ENCODE assay signal across 8 mouse cellular contexts in genomic region chr10:43541153-43541544, GRCm38 (mm10). TPM values are rescaled to one million over a fixed set of nuclear protein-coding genes. Genes with fewer than 3 reads are reported as not detected.
DNase-seq lines count a peak whose midpoint lies in the region; ATAC-seq and TF ChIP-seq lines count a peak whose summit lies in the region.

No protein-coding gene starts in this region.

- no peak for TF ChIP-seq EP300 in heart, postnatal 0 days (IDR thresholded peaks at IDR 0.05; ENCODE audit: low read depth)

- no peak for TF ChIP-seq CTCF in C2C12 (IDR thresholded peaks at IDR 0.05; ENCODE audit: control insufficient read depth, insufficient read depth, insufficient read length)
- no peak for TF ChIP-seq CTCF in heart, postnatal 0 days (IDR thresholded peaks at IDR 0.05; ENCODE audit: low read depth)

- H3K9me3 ChIP-seq in erythroblast, embryonic 14.5 days (ENCODE audit: control insufficient read depth, low read length): no peaks in the 10 kb centered on the region
- no peaks in the 10 kb centered on the region for H3K9me3 ChIP-seq in heart, postnatal 0 days (replicated peaks; ENCODE audit: control insufficient read depth, low read length)
- no peaks in the 10 kb centered on the region for H3K9me3 ChIP-seq in liver, embryonic 16.5 days (replicated peaks; ENCODE audit: control insufficient read depth, low read length)

- no peak overlapping the region for H3K9ac ChIP-seq in heart, postnatal 0 days (replicated peaks; ENCODE audit: low read depth, low read length)
- no peak overlapping the region for H3K9ac ChIP-seq in liver, embryonic 16.5 days (ENCODE audit: low read depth, low read length)

- H3K79me3 ChIP-seq in C2C12 (ENCODE audit: low read depth): peaks cover 9% of the 10 kb centered on the region

- peaks cover 36% of the 10 kb centered on the region for H3K79me2 ChIP-seq in C2C12 (ENCODE audit: control insufficient read depth, insufficient read depth)

- H3K4me1 ChIP-seq in erythroblast, embryonic 14.5 days (ENCODE audit: control insufficient read depth): peaks cover 27% of the 10 kb centered on the region
- H3K4me1 ChIP-seq in heart, postnatal 0 days (ENCODE audit: control insufficient read depth, insufficient read depth): peaks cover 13% of the 10 kb centered on the region; the same call in 1 of the 2 replicates
- peaks cover 21% of the 10 kb centered on the region for H3K4me1 ChIP-seq in liver, embryonic 16.5 days (ENCODE audit: control insufficient read depth, low read depth, low read length)

- no peaks in the 10 kb centered on the region for H3K27me3 ChIP-seq in erythroblast, embryonic 14.5 days (ENCODE audit: control insufficient read depth)
- H3K27me3 ChIP-seq in C2C12 (ENCODE audit: control insufficient read depth, insufficient read depth, insufficient read length): no peaks in the 10 kb centered on the region
- no peaks in the 10 kb centered on the region for H3K27me3 ChIP-seq in heart, postnatal 0 days (ENCODE audit: control insufficient read depth, insufficient read depth, low read length)
- H3K27me3 ChIP-seq in liver, embryonic 16.5 days (ENCODE audit: control insufficient read depth, insufficient read depth, low read depth, low read length): no peaks in the 10 kb centered on the region

- H3ac ChIP-seq in C2C12 (ENCODE audit: control insufficient read depth, insufficient read length, low read depth): no peak overlapping the region

- H3K4me3 ChIP-seq in erythroblast, embryonic 14.5 days (replicated peaks): peak overlapping the region; percentile 98
- H3K4me3 ChIP-seq in C2C12 (ENCODE audit: insufficient read depth, poor library complexity, severe bottlenecking): peak overlapping the region; percentile 94
- H3K4me3 ChIP-seq in heart, postnatal 0 days (ENCODE audit: low read depth, low read length): peak overlapping the region; percentile 93
- peak overlapping the region; percentile 92 for H3K4me3 ChIP-seq in liver, embryonic 16.5 days (ENCODE audit: low read depth, low read length)

- WGBS in heart, postnatal 0 days: 39% methylated on average over 7 of the region's 8 CpGs
- 38% methylated on average over 7 of the region's 8 CpGs for WGBS in liver, embryonic 16.5 days (ENCODE audit: insufficient replicate concordance)

- ATAC-seq in erythroblast, adult 5-6 weeks (replicated peaks; ENCODE audit: low FRiP score, poor library complexity, severe bottlenecking): no peak
- no peak for ATAC-seq in heart, postnatal 0 days (ENCODE audit: insufficient read depth, low read depth)
- ATAC-seq in liver, embryonic 16.5 days (ENCODE audit: low read depth): no peak

- peak overlapping the region; percentile 41 for H3K4me2 ChIP-seq in heart, postnatal 0 days (ENCODE audit: low read depth, low read length)
- H3K4me2 ChIP-seq in liver, embryonic 16.5 days (ENCODE audit: low read depth, low read length): peak overlapping the region; percentile 76

- H3K36me3 ChIP-seq in erythroblast, embryonic 14.5 days (ENCODE audit: control insufficient read depth): peaks cover 10% of the 10 kb centered on the region
- H3K36me3 ChIP-seq in C2C12 (ENCODE audit: control insufficient read depth, insufficient read depth): peaks cover 6% of the 10 kb centered on the region
- H3K36me3 ChIP-seq in heart, postnatal 0 days (replicated peaks; ENCODE audit: control insufficient read depth, insufficient read depth, low read length): peaks cover 5% of the 10 kb centered on the region
- H3K36me3 ChIP-seq in liver, embryonic 16.5 days (ENCODE audit: control insufficient read depth, insufficient read depth): no peaks in the 10 kb centered on the region

- DNase-seq in heart, postnatal 0 days (ENCODE audit: low spot score): no peak
- DNase-seq in cerebellum, postnatal 36 days: no peak
- DNase-seq in thymus, postnatal 10 days (ENCODE audit: low spot score in 2 of 2): no peak
- DNase-seq in kidney, adult 8-10 months: no peak

- H3K27ac ChIP-seq in heart, postnatal 0 days (ENCODE audit: low read depth): no peak overlapping the region
- H3K27ac ChIP-seq in liver, embryonic 16.5 days (ENCODE audit: low read length): no peak overlapping the region

TF ChIP-seq in C2C12, 6 proteins besides CTCF, POLR2A, EP300 and RAD21:
- TF ChIP-seq MYOG (IDR thresholded peaks at IDR 0.05; ENCODE audit: control insufficient read depth, extremely low read depth, insufficient read length): no peak
- no peak for TF ChIP-seq MAX (IDR thresholded peaks at IDR 0.05)
- TF ChIP-seq CEBPB (IDR thresholded peaks at IDR 0.05; ENCODE audit: low read depth): no peak
- TF ChIP-seq FOSL1 (IDR thresholded peaks at IDR 0.05; ENCODE audit: insufficient read depth, low read length, poor library complexity, severe bottlenecking): no peak
- TF ChIP-seq MYOD1 (IDR thresholded peaks at IDR 0.05; ENCODE audit: control insufficient read depth, insufficient read length, low read depth): no peak
- no peak for TF ChIP-seq USF1 (IDR thresholded peaks at IDR 0.05; ENCODE audit: low read depth)
TF ChIP-seq in C2C12: peak in this region for 0.

RNA-seq across cellular contexts. Expression of gene 1700021F05Rik, which starts 0.4 kb away (rescaled TPM):
- 1.3 and 2.0 TPM in 2 replicates for polyA plus RNA-seq in erythroblast, embryonic 14.5 days (2012)
- 5.6 and 15.4 TPM in 2 replicates for total RNA-seq in erythroblast, adult 5-6 weeks (2015; ENCODE audit: low replicate concordance)
- 8.9 and 11.0 TPM in 2 replicates for total RNA-seq in erythroblast, adult 5-6 weeks (2017; ENCODE audit: low replicate concordance)
- 28.2 TPM for polyA plus RNA-seq in C2C12 (2012; fragmentation: generic; extraction: Trizol)
- total RNA-seq in heart, postnatal 0 days (2014; rRNA removed; ENCODE audit: low replicate concordance): 30.7 and 43.0 TPM in 2 replicates
- polyA plus RNA-seq in heart, postnatal 0 days (2015; fragmentation: Nextera tagmentation; extraction: Ambion mirVana): 129 and 133 TPM in 2 replicates
- polyA plus RNA-seq in liver, embryonic 16.5 days (2015; fragmentation: Nextera tagmentation; extraction: Ambion mirVana): 21.6 and 26.4 TPM in 2 replicates

RNA-seq across cellular contexts. Expression of gene Gm9803, which starts 17.3 kb away (rescaled TPM):
- 0.57 and 1.1 TPM in 2 replicates for polyA plus RNA-seq in erythroblast, embryonic 14.5 days (2012)
- 12.9 and 13.4 TPM in 2 replicates for total RNA-seq in erythroblast, adult 5-6 weeks (2015; ENCODE audit: low replicate concordance)
- total RNA-seq in erythroblast, adult 5-6 weeks (2017; ENCODE audit: low replicate concordance): 1.3 and 3.3 TPM in 2 replicates
- polyA plus RNA-seq in C2C12 (2012; fragmentation: generic; extraction: Trizol): 6.4 TPM
- 5.1 and 6.6 TPM in 2 replicates for total RNA-seq in heart, postnatal 0 days (2014; rRNA removed; ENCODE audit: low replicate concordance)
- 23.4 and 26.9 TPM in 2 replicates for polyA plus RNA-seq in heart, postnatal 0 days (2015; fragmentation: Nextera tagmentation; extraction: Ambion mirVana)
- polyA plus RNA-seq in liver, embryonic 16.5 days (2015; fragmentation: Nextera tagmentation; extraction: Ambion mirVana): 2.9 and 6.0 TPM in 2 replicates

RNA-seq across cellular contexts. Expression of gene Cd24a, which starts 36.9 kb away (rescaled TPM):
- 286 and 348 TPM in 2 replicates for polyA plus RNA-seq in erythroblast, embryonic 14.5 days (2012)
- total RNA-seq in erythroblast, adult 5-6 weeks (2015; ENCODE audit: low replicate concordance): 3,214 and 3,327 TPM in 2 replicates
- total RNA-seq in erythroblast, adult 5-6 weeks (2017; ENCODE audit: low replicate concordance): 4,146 and 5,406 TPM in 2 replicates
- polyA plus RNA-seq in C2C12 (2012; fragmentation: generic; extraction: Trizol): 83.6 TPM
- total RNA-seq in heart, postnatal 0 days (2014; rRNA removed; ENCODE audit: low replicate concordance): 44.3 and 62.2 TPM in 2 replicates
- polyA plus RNA-seq in heart, postnatal 0 days (2015; fragmentation: Nextera tagmentation; extraction: Ambion mirVana): 32.9 and 33.7 TPM in 2 replicates
- polyA plus RNA-seq in liver, embryonic 16.5 days (2015; fragmentation: Nextera tagmentation; extraction: Ambion mirVana): 927 and 938 TPM in 2 replicates
